Mouse (Mus musculus) CH12.LX (cell line): ENCODE results near the gene Wdr4.

ENCODE experiments used
- MYC ChIP-seq: IDR thresholded peaks from 2 replicates; pipeline ENCODE4 v1.6.1; 2011; ENCODE audit warnings: low read depth, mild to moderate bottlenecking, improper control_type of control experiment, low read length
- SMC3 ChIP-seq: IDR thresholded peaks from 2 replicates; pipeline ENCODE4 v1.6.1; 2011; ENCODE audit warnings: low read depth, low read length, improper control_type of control experiment

- TF ChIP-seq MYC (no peak), SMC3 (no peak)
Measured at GRCm38 (mm10) chr17:31478606-31479005, 41.2 kb downstream of the Wdr4 start.
